ENCODE assay signal across 8 mouse cellular contexts in genomic region chr12:101976651-101977403, GRCm38 (mm10). TPM values are rescaled to one million over a fixed set of nuclear protein-coding genes. Genes with fewer than 3 reads are reported as not detected.
DNase-seq lines count a peak whose midpoint lies in the region; ATAC-seq and TF ChIP-seq lines count a peak whose summit lies in the region.

No protein-coding gene starts in this region.

- peak overlapping the region; percentile 84 for H3K9ac ChIP-seq in hindbrain, embryonic 12.5 days
- peak overlapping the region; percentile 84 for H3K9ac ChIP-seq in midbrain, embryonic 15.5 days

- ATAC-seq in G1E (ENCODE audit: extremely low read depth, insufficient number of reproducible peaks, low FRiP score, poor library complexity, severe bottlenecking), result no peak
- ATAC-seq in hindbrain, embryonic 12.5 days (ENCODE audit: low FRiP score), result no peak
- ATAC-seq in midbrain, embryonic 15.5 days (replicated peaks), result no peak; the same call in 1 of the 2 replicates

- H3K36me3 ChIP-seq in kidney, adult 2 months (ENCODE audit: control insufficient read depth, insufficient read depth, low read length), result no peaks in the 10 kb centered on the region
- H3K36me3 ChIP-seq in G1E (replicated peaks), result peaks cover 41% of the 10 kb centered on the region
- H3K36me3 ChIP-seq in hindbrain, embryonic 12.5 days, result 0 out of 2 replicates have a peak, but pooled peaks cover 7% of the 10 kb centered on the region
- H3K36me3 ChIP-seq in midbrain, embryonic 15.5 days (replicated peaks), result no peaks in the 10 kb centered on the region

- peaks cover 11% of the 10 kb centered on the region for H3K4me1 ChIP-seq in kidney, adult 2 months (ENCODE audit: control insufficient read depth, insufficient read depth, low read length)
- H3K4me1 ChIP-seq in G1E (ENCODE audit: insufficient read depth, low read depth, low read length), result peaks cover 68% of the 10 kb centered on the region
- H3K4me1 ChIP-seq in hindbrain, embryonic 12.5 days, result peaks cover 24% of the 10 kb centered on the region
- H3K4me1 ChIP-seq in midbrain, embryonic 15.5 days, result peaks cover 28% of the 10 kb centered on the region

- no peak for TF ChIP-seq POLR2A in kidney, adult 2 months (IDR thresholded peaks at IDR 0.05; ENCODE audit: low read depth, low read length)

- WGBS in kidney, adult 2 months, result 16% methylated on average over 13 of the region's 13 CpGs
- 27% methylated on average over 13 of the region's 13 CpGs for WGBS in hindbrain, embryonic 12.5 days
- WGBS in midbrain, embryonic 15.5 days, result 18% methylated on average over 13 of the region's 13 CpGs

- no peaks in the 10 kb centered on the region for H3K27me3 ChIP-seq in kidney, adult 2 months (replicated peaks; ENCODE audit: control insufficient read depth, insufficient read depth, low read length)
- no peaks in the 10 kb centered on the region for H3K27me3 ChIP-seq in G1E (ENCODE audit: insufficient read depth, low read length)
- H3K27me3 ChIP-seq in hindbrain, embryonic 12.5 days, result no peaks in the 10 kb centered on the region
- H3K27me3 ChIP-seq in midbrain, embryonic 15.5 days (replicated peaks), result no peaks in the 10 kb centered on the region

- peak overlapping the region; percentile 98 for H3K4me3 ChIP-seq in kidney, adult 2 months (ENCODE audit: insufficient read depth, low read depth, low read length)
- H3K4me3 ChIP-seq in G1E (ENCODE audit: low read depth, low read length), result peak overlapping the region; percentile 88
- peak overlapping the region; percentile 92 for H3K4me3 ChIP-seq in hindbrain, embryonic 12.5 days
- peak overlapping the region; percentile 92 for H3K4me3 ChIP-seq in midbrain, embryonic 15.5 days

- no peak for DNase-seq in kidney, adult 2 months
- DNase-seq in kidney, adult 8-10 months, result no peak
- DNase-seq in G1E (ENCODE audit: low spot score), result no peak
- DNase-seq in frontal cortex, postnatal 10 days (ENCODE audit: low spot score in 2 of 2), result no peak
- DNase-seq in spleen, postnatal 4 days (ENCODE audit: low spot score in 2 of 2), result no peak
- DNase-seq in right cerebral cortex, postnatal 10 days (ENCODE audit: low spot score in 2 of 2), result no peak

- H3K4me2 ChIP-seq in hindbrain, embryonic 12.5 days (replicated peaks), result peak overlapping the region; percentile 78
- peak overlapping the region; percentile 85 for H3K4me2 ChIP-seq in midbrain, embryonic 15.5 days

- H3K9me3 ChIP-seq in G1E (replicated peaks), result no peaks in the 10 kb centered on the region
- no peaks in the 10 kb centered on the region for H3K9me3 ChIP-seq in hindbrain, embryonic 12.5 days (replicated peaks)
- H3K9me3 ChIP-seq in midbrain, embryonic 15.5 days, result no peaks in the 10 kb centered on the region

- no peak for TF ChIP-seq CTCF in kidney, adult 2 months (conservative IDR thresholded peaks at IDR 0.05; ENCODE audit: insufficient read depth, insufficient read length, low read depth, low read length)
- TF ChIP-seq CTCF in G1E (IDR thresholded peaks at IDR 0.05; ENCODE audit: low read depth, low read length), result no peak

- peak overlapping the region; percentile 100 for H3K27ac ChIP-seq in kidney, adult 2 months (ENCODE audit: insufficient read depth, low read depth, low read length)
- peak overlapping the region; percentile 87; the same call in 1 of the 2 replicates for H3K27ac ChIP-seq in hindbrain, embryonic 12.5 days
- H3K27ac ChIP-seq in midbrain, embryonic 15.5 days, result peak overlapping the region; percentile 94

RNA-seq across cellular contexts. Expression of gene Cpsf2, which starts 1.0 kb away (rescaled TPM):
- polyA plus RNA-seq in kidney, adult 2 months (2012; rRNA removed), result 3.6 and 5.1 TPM in 2 replicates
- total RNA-seq in G1E (2014; fragmentation: Nextera tagmentation) (91.5 and 91.8 TPM in 2 replicates), G1E (2017) (134 and 141 TPM in 2 replicates)
- polyA plus RNA-seq in G1E (2012), result 25.0 and 27.6 TPM in 2 replicates
- polyA plus RNA-seq in hindbrain, embryonic 12.5 days (2016; fragmentation: Nextera tagmentation; extraction: Ambion mirVana), result 34.2 and 36.5 TPM in 2 replicates
- 28.5 and 28.8 TPM in 2 replicates for polyA plus RNA-seq in midbrain, embryonic 15.5 days (2015; fragmentation: Nextera tagmentation; extraction: Ambion mirVana)

RNA-seq across cellular contexts. Expression of gene Atxn3, which starts 18.8 kb away (rescaled TPM):
- 3.7 and 5.5 TPM in 2 replicates for polyA plus RNA-seq in kidney, adult 2 months (2012; rRNA removed)
- 72.5 and 75.6 TPM in 2 replicates for total RNA-seq in G1E (2014; fragmentation: Nextera tagmentation)
- 81.8 and 98.8 TPM in 2 replicates for total RNA-seq in G1E (2017)
- polyA plus RNA-seq in G1E (2012), result 3.7 and 5.6 TPM in 2 replicates
- polyA plus RNA-seq in hindbrain, embryonic 12.5 days (2016; fragmentation: Nextera tagmentation; extraction: Ambion mirVana), result 16.2 and 17.5 TPM in 2 replicates
- 12.0 and 13.9 TPM in 2 replicates for polyA plus RNA-seq in midbrain, embryonic 15.5 days (2015; fragmentation: Nextera tagmentation; extraction: Ambion mirVana)
